Mouse (Mus musculus): ENCODE measurements around the gene Mast4. TPM values are rescaled to one million over a fixed set of nuclear protein-coding genes. Genes with fewer than 3 reads are reported as not detected.

Gene Mast4
- polyA plus RNA-seq, 1 experiment from 2014 or later, result 36.9 TPM

GRCm38 (mm10) chr13:103260414-103260813 lies 73.9 kb downstream of the Mast4 start:
- no peak overlapping the region for H3K4me2 ChIP-seq (ENCODE audit: low read depth, low read length)
- no peak overlapping the region for H3K27ac ChIP-seq (ENCODE audit: low read length)
- no peak overlapping the region for H3K9ac ChIP-seq (ENCODE audit: low read length)
- WGBS, result 51% methylated on average over 3 of the region's 3 CpGs
- no peaks in the 10 kb centered on the region; the same call in 1 of the 2 replicates for H3K9me3 ChIP-seq (replicated peaks; ENCODE audit: control insufficient read depth, low read length)
- no peaks in the 10 kb centered on the region for H3K27me3 ChIP-seq (ENCODE audit: control insufficient read depth, insufficient read depth, low read length)
- H3K4me1 ChIP-seq (ENCODE audit: control insufficient read depth, insufficient read depth, low read length), result 0 out of 2 replicates have a peak, but pooled peaks cover 4% of the 10 kb centered on the region
- no peak overlapping the region for H3K4me3 ChIP-seq (ENCODE audit: low read length)
- no peak for ATAC-seq (replicated peaks; ENCODE audit: extremely low read depth, insufficient read depth, low FRiP score)
- H3K36me3 ChIP-seq (ENCODE audit: control insufficient read depth, insufficient read depth), result no peaks in the 10 kb centered on the region

GRCm38 (mm10) chr13:103258106-103258505 lies 76.2 kb downstream of the Mast4 start:
- H3K36me3 ChIP-seq (ENCODE audit: control insufficient read depth, insufficient read depth), result no peaks in the 10 kb centered on the region

GRCm38 (mm10) chr13:103254861-103255260 lies 79.4 kb downstream of the Mast4 start:
- Histone ChIP-seq H3K4me1 (ENCODE audit: control insufficient read depth, insufficient read depth, low read length) (0 out of 2 replicates have a peak, but pooled peaks cover 4% of the 10 kb centered on the region), H3K4me2 (ENCODE audit: low read depth, low read length) (no peak overlapping the region), H3K4me3 (ENCODE audit: low read length) (no peak overlapping the region), H3K27me3 (ENCODE audit: control insufficient read depth, insufficient read depth, low read length) (no peaks in the 10 kb centered on the region), H3K27ac (ENCODE audit: low read length) (no peak overlapping the region), H3K9ac (ENCODE audit: low read length) (no peak overlapping the region), H3K9me3 (replicated peaks; ENCODE audit: control insufficient read depth, low read length) (no peaks in the 10 kb centered on the region), H3K36me3 (ENCODE audit: control insufficient read depth, insufficient read depth) (no peaks in the 10 kb centered on the region)
- no peak for ATAC-seq (replicated peaks; ENCODE audit: extremely low read depth, insufficient read depth, low FRiP score)
- WGBS, result 58% methylated on average over 3 of the region's 3 CpGs

More at GRCm38 (mm10) chr13:103258106-103258505, 76.2 kb downstream of the Mast4 start:
- H3K4me3 ChIP-seq (ENCODE audit: low read length), result no peak overlapping the region
- H3K4me2 ChIP-seq (ENCODE audit: low read depth, low read length), result no peak overlapping the region
- 58% methylated on average over 3 of the region's 3 CpGs for WGBS
- no peaks in the 10 kb centered on the region for H3K27me3 ChIP-seq (ENCODE audit: control insufficient read depth, insufficient read depth, low read length)
- no peak overlapping the region for H3K9ac ChIP-seq (ENCODE audit: low read length)
- ATAC-seq (replicated peaks; ENCODE audit: extremely low read depth, insufficient read depth, low FRiP score), result no peak
- no peaks in the 10 kb centered on the region for H3K9me3 ChIP-seq (replicated peaks; ENCODE audit: control insufficient read depth, low read length)
- no peak overlapping the region for H3K27ac ChIP-seq (ENCODE audit: low read length)
- 0 out of 2 replicates have a peak, but pooled peaks cover 4% of the 10 kb centered on the region for H3K4me1 ChIP-seq (ENCODE audit: control insufficient read depth, insufficient read depth, low read length)

GRCm38 (mm10) chr13:103253077-103253476 lies 81.2 kb downstream of the Mast4 start:
- no peak for ATAC-seq (replicated peaks; ENCODE audit: extremely low read depth, insufficient read depth, low FRiP score)
- 91% methylated on average over 6 of the region's 6 CpGs for WGBS
- 0 out of 2 replicates have a peak, but pooled peaks cover under 1% of the 10 kb centered on the region for H3K4me1 ChIP-seq (ENCODE audit: control insufficient read depth, insufficient read depth, low read length)

GRCm38 (mm10) chr13:103248102-103249054 lies 85.9 kb downstream of the Mast4 start:
- WGBS, result 55% methylated on average over 14 of the region's 14 CpGs
- H3K27me3 ChIP-seq (ENCODE audit: control insufficient read depth, insufficient read depth, low read length), result no peaks in the 10 kb centered on the region
- no peak for ATAC-seq (replicated peaks; ENCODE audit: extremely low read depth, insufficient read depth, low FRiP score)

More at GRCm38 (mm10) chr13:103253077-103253476, 81.2 kb downstream of the Mast4 start:
- Histone ChIP-seq H3K36me3 (ENCODE audit: control insufficient read depth, insufficient read depth) (no peaks in the 10 kb centered on the region), H3K27me3 (ENCODE audit: control insufficient read depth, insufficient read depth, low read length) (no peaks in the 10 kb centered on the region), H3K4me2 (ENCODE audit: low read depth, low read length) (no peak overlapping the region), H3K4me3 (ENCODE audit: low read length) (no peak overlapping the region), H3K9ac (ENCODE audit: low read length) (no peak overlapping the region), H3K9me3 (replicated peaks; ENCODE audit: control insufficient read depth, low read length) (no peaks in the 10 kb centered on the region), H3K27ac (ENCODE audit: low read length) (no peak overlapping the region)

GRCm38 (mm10) chr13:103246973-103247718 lies 87.2 kb downstream of the Mast4 start:
- H3K27me3 ChIP-seq (ENCODE audit: control insufficient read depth, insufficient read depth, low read length), result no peaks in the 10 kb centered on the region
- no peak for ATAC-seq (replicated peaks; ENCODE audit: extremely low read depth, insufficient read depth, low FRiP score)
- H3K9ac ChIP-seq (ENCODE audit: low read length), result no peak overlapping the region
- H3K27ac ChIP-seq (ENCODE audit: low read length), result no peak overlapping the region
- H3K36me3 ChIP-seq (ENCODE audit: control insufficient read depth, insufficient read depth), result no peaks in the 10 kb centered on the region
- no peaks in the 10 kb centered on the region for H3K9me3 ChIP-seq (replicated peaks; ENCODE audit: control insufficient read depth, low read length)
- no peak overlapping the region for H3K4me3 ChIP-seq (ENCODE audit: low read length)
- no peak overlapping the region for H3K4me2 ChIP-seq (ENCODE audit: low read depth, low read length)
- WGBS, result 67% methylated on average over 5 of the region's 5 CpGs
- no peaks in the 10 kb centered on the region for H3K4me1 ChIP-seq (ENCODE audit: control insufficient read depth, insufficient read depth, low read length)

More at GRCm38 (mm10) chr13:103248102-103249054, 85.9 kb downstream of the Mast4 start:
- H3K9me3 ChIP-seq (replicated peaks; ENCODE audit: control insufficient read depth, low read length), result no peaks in the 10 kb centered on the region
- H3K4me3 ChIP-seq (ENCODE audit: low read length), result no peak overlapping the region
- no peaks in the 10 kb centered on the region for H3K36me3 ChIP-seq (ENCODE audit: control insufficient read depth, insufficient read depth)
- no peak overlapping the region for H3K4me2 ChIP-seq (ENCODE audit: low read depth, low read length)
- no peak overlapping the region for H3K9ac ChIP-seq (ENCODE audit: low read length)
- H3K4me1 ChIP-seq (ENCODE audit: control insufficient read depth, insufficient read depth, low read length), result no peaks in the 10 kb centered on the region
- H3K27ac ChIP-seq (ENCODE audit: low read length), result no peak overlapping the region

- Histone ChIP-seq H3K4me3 (ENCODE audit: low read length) (no peak overlapping the region), H3K4me1 (ENCODE audit: control insufficient read depth, insufficient read depth, low read length) (no peaks in the 10 kb centered on the region), H3K9me3 (replicated peaks; ENCODE audit: control insufficient read depth, low read length) (no peaks in the 10 kb centered on the region), H3K27ac (ENCODE audit: low read length) (no peak overlapping the region), H3K4me2 (ENCODE audit: low read depth, low read length) (no peak overlapping the region), H3K36me3 (ENCODE audit: control insufficient read depth, insufficient read depth) (no peaks in the 10 kb centered on the region), H3K27me3 (ENCODE audit: control insufficient read depth, insufficient read depth, low read length) (no peaks in the 10 kb centered on the region), H3K9ac (ENCODE audit: low read length) (no peak overlapping the region)
- ATAC-seq (replicated peaks; ENCODE audit: extremely low read depth, insufficient read depth, low FRiP score), result no peak
- WGBS, result 81% methylated on average over 5 of the region's 5 CpGs
Measured at GRCm38 (mm10) chr13:103245431-103245830, 88.9 kb downstream of the Mast4 start.

GRCm38 (mm10) chr13:103244053-103244452 lies 90.2 kb downstream of the Mast4 start:
- WGBS, result 74% methylated on average over 4 of the region's 4 CpGs
- no peaks in the 10 kb centered on the region for H3K4me1 ChIP-seq (ENCODE audit: control insufficient read depth, insufficient read depth, low read length)
- no peak overlapping the region for H3K4me3 ChIP-seq (ENCODE audit: low read length)
- ATAC-seq (replicated peaks; ENCODE audit: extremely low read depth, insufficient read depth, low FRiP score), result no peak
- no peaks in the 10 kb centered on the region for H3K36me3 ChIP-seq (ENCODE audit: control insufficient read depth, insufficient read depth)
- no peak overlapping the region for H3K27ac ChIP-seq (ENCODE audit: low read length)
- H3K9me3 ChIP-seq (replicated peaks; ENCODE audit: control insufficient read depth, low read length), result no peaks in the 10 kb centered on the region
- H3K9ac ChIP-seq (ENCODE audit: low read length), result no peak overlapping the region
- no peaks in the 10 kb centered on the region for H3K27me3 ChIP-seq (ENCODE audit: control insufficient read depth, insufficient read depth, low read length)
- H3K4me2 ChIP-seq (ENCODE audit: low read depth, low read length), result no peak overlapping the region

All from heart, embryonic 16.5 days (tissue).